Mouse (Mus musculus): ENCODE measurements around the gene Rpp30. TPM values are rescaled to one million over a fixed set of nuclear protein-coding genes. Genes with fewer than 3 reads are reported as not detected.

Rpp30 gene
- polyA plus RNA-seq (2021; fragmentation: Nextera tagmentation), result 42.7 and 51.3 TPM in 2 replicates
- long read RNA-seq, experiment 1, transcript Rpp30-201 (11 exons, 1,145 nt), result major isoform, 58 of 63 reads
- long read RNA-seq, experiment 1, partial matches to known transcripts, result 2 of 63 reads
- long read RNA-seq, experiment 1, other reads (novel, unspliced or antisense), result 3 of 63 reads
- long read RNA-seq, experiment 2, transcript Rpp30-201 (11 exons, 1,145 nt), result major isoform, 40 of 51 reads
- long read RNA-seq, experiment 2, partial matches to known transcripts, result 5 of 51 reads
- long read RNA-seq, experiment 2, other reads (novel, unspliced or antisense), result 6 of 51 reads

GRCm38 (mm10) chr19:36083262-36084225, at the start of gene Rpp30:
Gene Rpp30, plus strand, starts transcription at chr19:36083716.

DNA sequence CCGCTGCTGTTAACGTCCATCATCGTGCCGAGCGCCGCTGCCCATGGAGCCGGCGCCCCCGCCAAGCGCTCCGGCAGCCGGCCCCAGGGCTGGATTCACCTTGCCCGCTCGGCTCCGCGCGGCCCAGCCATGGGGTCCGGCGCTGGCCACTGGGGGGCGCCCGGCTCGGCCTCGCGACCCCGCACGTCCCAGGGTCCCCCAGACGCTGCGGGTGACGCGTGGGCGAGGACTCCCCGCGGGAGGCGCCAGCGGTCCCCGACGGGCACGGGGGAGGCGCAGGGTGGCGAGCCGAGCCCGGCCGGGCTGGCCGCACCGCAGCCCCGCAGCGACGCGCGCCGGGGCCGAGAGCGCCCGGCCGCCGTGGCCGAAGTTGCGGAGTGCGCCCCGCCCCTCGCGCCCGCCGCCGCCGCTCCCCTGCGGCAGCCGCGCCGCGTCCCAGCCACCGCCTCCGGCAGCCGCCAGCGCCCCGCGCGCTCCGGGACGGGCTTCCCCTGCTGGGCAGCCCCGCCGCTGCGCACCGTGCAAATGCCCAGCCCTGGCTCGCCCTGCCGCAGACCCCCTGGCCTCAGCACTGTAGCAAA, 26.2 kb upstream of the Rpp30 start, which contains the start of gene Htr7:
Gene Htr7 (minus strand): TSS at position 277 of the 581 bp plus-strand sequence.

DNA sequence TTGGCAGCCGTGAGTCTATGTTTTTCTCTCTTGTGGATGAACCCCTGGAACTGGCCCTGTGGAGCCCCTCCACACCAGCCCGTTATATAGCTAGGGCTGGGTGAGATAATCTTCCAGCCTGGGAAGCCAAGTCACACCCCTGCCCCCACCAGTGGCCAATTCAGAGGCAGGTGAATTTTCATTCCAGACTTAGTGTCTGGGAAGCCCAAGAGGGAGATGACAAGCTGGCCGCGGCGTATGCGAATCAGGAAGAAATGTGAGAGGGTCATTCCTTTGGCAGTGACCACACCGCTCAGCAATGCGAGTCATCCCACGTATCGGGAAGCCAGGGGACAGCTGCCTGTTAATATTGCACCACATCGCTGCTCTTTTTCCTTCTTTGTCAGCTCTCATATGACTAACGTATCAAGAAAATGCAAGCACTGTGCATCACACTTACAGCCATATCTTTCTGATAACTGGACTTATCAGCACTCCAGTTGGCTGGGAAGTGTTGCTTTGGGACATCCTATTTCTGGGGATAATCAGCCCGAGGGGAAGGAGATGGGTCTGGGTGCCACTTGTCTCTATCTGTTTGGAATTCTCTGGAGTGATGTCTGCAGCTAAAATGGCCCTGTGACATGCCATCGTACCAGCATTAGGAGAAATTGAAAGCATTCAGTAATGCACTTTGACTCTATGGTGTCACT, 36.4 kb downstream of the Rpp30 start, which contains the start of gene Ankrd1:
Gene Ankrd1 (minus strand): TSS at position 317 of the 689 bp plus-strand sequence.

Other genes starting within 250 kb of the Rpp30 start
- 3.3 and 6.1 TPM in 2 replicates for gene Htr7, start 26.2 kb upstream of the Rpp30 start, polyA plus RNA-seq (2021; fragmentation: Nextera tagmentation)
- gene Ankrd1, start 36.4 kb downstream of the Rpp30 start, polyA plus RNA-seq (2021; fragmentation: Nextera tagmentation), result not detected in 2 replicates